Mouse (Mus musculus): ENCODE measurements around the gene Tmem30b. TPM values are rescaled to one million over a fixed set of nuclear protein-coding genes. Genes with fewer than 3 reads are reported as not detected.
A peak's percentile ranks its signal among the peaks of the same experiment; 100 is the strongest.

Tmem30b gene
- 13.6 and 16.1 TPM in 2 replicates for polyA plus RNA-seq (2015; fragmentation: Nextera tagmentation; extraction: Ambion mirVana)

DNA sequence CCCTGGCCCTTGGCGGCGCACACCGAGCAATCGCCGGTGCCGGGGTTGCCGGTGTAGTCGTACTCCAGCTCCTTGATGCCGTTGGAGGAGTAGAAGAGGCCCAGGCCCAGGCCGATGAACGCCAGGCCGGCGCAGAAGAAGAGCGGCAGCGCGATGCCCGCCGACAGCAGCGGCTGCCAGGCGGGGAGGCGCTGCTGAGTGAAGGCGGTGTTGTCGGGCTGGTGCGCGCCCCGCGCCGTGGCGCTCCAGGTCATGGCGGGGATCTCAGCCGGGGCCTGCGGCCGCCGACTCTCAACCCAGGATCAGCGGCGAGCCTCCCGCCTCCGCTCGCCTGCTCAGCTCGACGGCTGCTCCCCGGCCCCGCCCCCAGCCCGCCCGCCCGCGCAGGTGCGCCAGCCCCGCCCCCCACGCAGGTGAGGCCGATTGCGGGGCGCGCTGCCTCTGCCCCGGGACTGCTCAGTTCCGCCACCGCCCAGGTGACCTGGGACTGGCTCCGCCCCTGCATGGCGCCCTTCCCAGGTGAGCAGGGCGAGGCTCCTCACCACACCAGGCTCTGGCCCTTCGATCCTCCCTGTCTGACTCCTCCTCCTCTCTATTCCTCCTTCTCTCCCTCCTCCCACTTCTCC lies at the start of gene Tmem30b:
Gene Tmem30b (minus strand): TSS at position 307 of the 626 bp plus-strand sequence.
- H3K27me3 ChIP-seq, result peaks cover 58% of the 10 kb centered on the region

DNA sequence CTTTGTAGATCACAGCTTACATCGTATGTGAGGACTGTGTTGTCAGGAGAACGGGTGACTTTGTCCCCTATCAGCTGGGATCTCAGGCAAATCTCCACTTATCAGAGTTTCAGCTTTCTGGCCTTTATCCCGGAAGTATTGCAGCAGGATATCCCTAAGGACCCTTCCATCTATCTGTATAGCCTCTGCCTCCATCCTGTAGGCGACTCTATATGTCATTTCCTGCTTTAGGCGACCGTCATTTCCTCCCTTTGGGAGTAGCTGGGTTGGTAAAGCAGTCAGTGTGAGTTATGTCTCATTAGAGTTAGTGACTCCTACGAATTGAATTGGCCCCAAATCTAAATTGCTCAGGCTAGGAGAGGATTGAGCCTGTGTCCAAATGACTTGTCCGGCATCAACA lies 49.0 kb upstream of the Tmem30b start:
- WGBS, result 75% methylated on average over 8 of the region's 8 CpGs
- H3K4me2 ChIP-seq, result no peak overlapping the region

More for the DNA sequence above, at the start of gene Tmem30b:
- 2% methylated on average over 52 of the region's 61 CpGs for WGBS
- H3K4me2 ChIP-seq, result peak within 1 kb of the TSS; percentile 77
- H3K4me3 ChIP-seq, result peak within 1 kb of the TSS; percentile 63
- H3K9me3 ChIP-seq, result no peaks in the 10 kb centered on the region
- H3K4me1 ChIP-seq, result peaks cover 42% of the 10 kb centered on the region
- H3K36me3 ChIP-seq, result no peaks in the 10 kb centered on the region
- peak within 1 kb of the TSS; percentile 71 for H3K27ac ChIP-seq
- peak within 1 kb of the TSS; percentile 80 for H3K9ac ChIP-seq
- ATAC-seq (ENCODE audit: insufficient number of reproducible peaks, insufficient read depth, low FRiP score, low TSS enrichment, low read depth), result peak; percentile 71

DNA sequence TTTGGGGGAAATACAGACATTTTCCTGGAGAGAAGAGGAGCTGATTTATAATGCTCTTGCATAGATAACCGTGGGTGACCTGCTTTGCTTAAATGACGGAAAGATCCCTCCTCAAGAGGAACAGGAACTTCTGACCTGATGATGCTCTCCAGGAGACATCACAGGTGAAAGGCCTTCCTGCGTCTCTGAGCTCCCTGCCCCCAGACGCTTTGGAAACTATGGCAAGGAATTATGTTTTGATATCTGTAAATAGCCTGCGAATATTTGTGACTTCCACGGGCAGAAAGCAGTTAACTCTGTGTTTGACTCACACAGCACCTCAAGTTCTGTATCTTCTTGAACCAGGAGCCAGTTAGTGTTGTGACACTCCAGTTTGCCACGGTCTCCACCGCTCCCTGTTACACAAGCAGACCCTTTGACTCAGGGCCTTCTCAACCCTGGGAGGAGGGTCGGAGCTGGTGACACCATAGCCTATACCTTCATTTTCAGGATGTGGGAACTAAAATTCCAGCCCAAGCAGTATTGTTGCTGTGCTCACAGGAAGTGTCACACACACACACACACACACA lies 48.1 kb upstream of the Tmem30b start:
- no peaks in the 10 kb centered on the region for H3K9me3 ChIP-seq
- H3K4me1 ChIP-seq, result peaks cover 13% of the 10 kb centered on the region
- no peak overlapping the region for H3K4me3 ChIP-seq
- H3K4me2 ChIP-seq, result no peak overlapping the region
- H3K36me3 ChIP-seq, result no peaks in the 10 kb centered on the region
- WGBS, result 90% methylated on average over 9 of the region's 9 CpGs
- no peak overlapping the region for H3K27ac ChIP-seq
- H3K9ac ChIP-seq, result no peak overlapping the region
- no peaks in the 10 kb centered on the region for H3K27me3 ChIP-seq
- no peak for ATAC-seq (ENCODE audit: insufficient number of reproducible peaks, insufficient read depth, low FRiP score, low TSS enrichment, low read depth)

More for the DNA sequence above, 49.0 kb upstream of the Tmem30b start:
- ATAC-seq (ENCODE audit: insufficient number of reproducible peaks, insufficient read depth, low FRiP score, low TSS enrichment, low read depth), result no peak
- Histone ChIP-seq H3K9ac (no peak overlapping the region), H3K27ac (no peak overlapping the region), H3K4me1 (peaks cover 13% of the 10 kb centered on the region), H3K36me3 (no peaks in the 10 kb centered on the region), H3K4me3 (no peak overlapping the region), H3K9me3 (no peaks in the 10 kb centered on the region), H3K27me3 (no peaks in the 10 kb centered on the region)

DNA sequence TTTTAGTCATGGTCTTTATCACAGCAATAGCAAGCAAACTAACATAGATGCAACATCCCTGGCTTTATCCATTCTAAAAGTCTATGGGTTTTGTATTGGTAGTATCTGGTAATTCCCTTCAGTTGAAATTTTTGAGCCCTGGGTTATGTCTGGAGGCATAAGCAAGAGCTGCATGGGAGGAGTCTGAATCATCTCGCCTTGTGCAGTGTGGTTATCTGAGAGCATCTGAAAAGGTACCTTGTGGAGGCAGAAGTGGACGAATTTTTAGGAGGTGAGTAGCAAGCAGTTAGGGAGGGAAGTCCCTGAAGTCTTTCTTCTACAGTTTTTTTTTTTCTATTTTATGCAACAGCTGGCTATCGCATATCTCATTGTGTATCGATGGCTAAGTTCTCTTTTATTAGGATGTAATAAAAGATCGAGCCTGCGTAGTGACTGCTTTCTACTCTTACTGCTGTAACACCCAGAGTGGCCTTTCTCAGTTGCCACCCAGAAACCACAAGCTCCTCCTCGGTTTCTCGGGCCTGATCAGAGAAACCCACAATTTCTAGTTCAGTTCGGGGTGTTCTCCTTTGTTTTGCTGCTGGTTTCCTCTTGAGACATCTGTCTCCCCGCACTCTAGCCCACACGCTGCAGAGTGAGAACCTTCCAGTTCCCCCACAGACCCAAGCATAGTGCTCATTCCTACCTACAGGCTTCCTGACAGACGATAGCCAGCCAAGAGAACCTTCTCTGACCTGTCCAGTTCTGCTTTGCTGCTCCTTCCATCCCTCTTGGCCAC lies 47.0 kb upstream of the Tmem30b start:
- Histone ChIP-seq H3K4me2 (no peak overlapping the region), H3K9me3 (no peaks in the 10 kb centered on the region), H3K4me1 (peaks cover 8% of the 10 kb centered on the region), H3K9ac (no peak overlapping the region), H3K36me3 (no peaks in the 10 kb centered on the region), H3K27ac (no peak overlapping the region), H3K4me3 (no peak overlapping the region), H3K27me3 (no peaks in the 10 kb centered on the region)
- no peak for ATAC-seq (ENCODE audit: insufficient number of reproducible peaks, insufficient read depth, low FRiP score, low TSS enrichment, low read depth)
- 82% methylated on average over 12 of the region's 12 CpGs for WGBS

DNA sequence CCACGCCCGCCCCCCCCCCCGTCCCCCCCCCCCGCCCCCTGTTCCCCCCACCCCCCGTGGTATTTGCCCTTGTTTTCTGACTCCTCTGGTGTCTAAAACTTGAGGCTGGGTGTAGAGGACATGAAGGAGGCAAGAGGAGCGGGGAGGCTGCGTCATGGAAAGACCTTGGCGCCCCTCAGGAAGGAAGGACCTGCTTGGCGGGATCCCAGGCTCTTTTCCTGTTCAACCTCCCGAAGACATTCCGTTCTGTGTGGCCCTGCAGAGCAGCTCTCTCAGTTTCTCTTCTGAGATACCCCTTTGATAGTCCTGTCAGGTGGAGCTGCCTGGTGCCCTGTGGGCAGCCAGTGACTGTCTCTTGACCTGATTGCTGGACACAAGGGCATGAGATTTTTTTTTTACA lies 45.4 kb upstream of the Tmem30b start:
- Histone ChIP-seq H3K4me1 (peaks cover 2% of the 10 kb centered on the region; the same call in 1 of the 2 replicates), H3K4me3 (no peak overlapping the region), H3K4me2 (no peak overlapping the region), H3K36me3 (no peaks in the 10 kb centered on the region), H3K27me3 (peaks cover 5% of the 10 kb centered on the region), H3K9ac (no peak overlapping the region), H3K9me3 (no peaks in the 10 kb centered on the region), H3K27ac (no peak overlapping the region)
- 73% methylated on average over 7 of the region's 11 CpGs for WGBS
- no peak for ATAC-seq (ENCODE audit: insufficient number of reproducible peaks, insufficient read depth, low FRiP score, low TSS enrichment, low read depth)

DNA sequence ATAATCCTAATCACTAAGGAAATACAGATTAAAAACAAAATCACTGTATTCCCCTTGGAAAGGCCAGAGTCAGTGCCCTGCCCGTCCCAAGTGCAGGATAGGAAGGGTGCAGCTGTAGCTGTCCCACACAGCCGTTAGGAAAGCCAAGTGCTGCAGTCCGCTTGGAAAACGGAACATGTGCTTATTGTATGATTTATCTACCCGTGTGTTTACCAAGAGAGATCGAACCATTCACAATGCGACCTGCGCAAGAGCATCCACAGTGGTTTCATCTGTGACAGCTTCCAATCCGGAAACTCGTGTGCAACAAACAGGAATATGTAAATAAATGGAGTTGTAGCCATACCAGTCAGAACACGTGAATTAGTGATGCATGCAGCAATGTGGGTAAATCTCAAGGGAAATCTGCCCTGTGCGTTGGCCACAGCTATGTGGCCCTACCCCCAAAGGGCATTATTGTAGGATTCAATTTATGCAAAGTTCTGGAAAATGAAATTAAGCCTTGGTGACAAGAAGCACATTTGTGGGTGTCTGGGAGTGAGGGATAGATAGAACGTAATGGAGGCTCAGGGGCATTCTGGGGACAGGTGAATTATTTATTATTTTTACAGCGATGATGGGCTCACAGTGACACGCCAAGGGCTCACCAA lies 44.6 kb upstream of the Tmem30b start:
- WGBS, result 86% methylated on average over 15 of the region's 15 CpGs
- ATAC-seq (ENCODE audit: insufficient number of reproducible peaks, insufficient read depth, low FRiP score, low TSS enrichment, low read depth), result no peak
- peaks cover 12% of the 10 kb centered on the region for H3K27me3 ChIP-seq
- H3K27ac ChIP-seq, result no peak overlapping the region
- H3K4me2 ChIP-seq, result no peak overlapping the region
- no peaks in the 10 kb centered on the region for H3K9me3 ChIP-seq
- H3K9ac ChIP-seq, result no peak overlapping the region
- H3K4me1 ChIP-seq, result peaks cover 6% of the 10 kb centered on the region
- H3K4me3 ChIP-seq, result no peak overlapping the region
- H3K36me3 ChIP-seq, result no peaks in the 10 kb centered on the region

DNA sequence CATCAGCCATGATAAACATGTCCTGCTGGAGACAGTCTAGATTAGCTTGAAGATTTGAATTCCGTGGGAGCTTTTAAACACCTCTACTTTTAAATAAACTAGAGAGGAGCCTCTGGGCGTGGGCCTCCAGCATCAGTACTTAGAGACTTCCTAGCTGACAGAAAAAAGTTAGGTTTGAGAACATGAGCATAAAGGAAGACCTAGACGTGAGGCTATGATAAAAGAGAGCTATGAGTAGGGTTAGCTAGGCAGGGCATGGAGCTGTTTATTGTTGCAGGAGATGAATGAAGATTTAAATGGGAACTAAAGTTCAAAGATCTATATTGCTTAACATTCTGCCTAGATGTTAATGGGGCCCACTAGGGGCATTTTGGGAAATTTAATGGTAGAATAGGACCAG lies 41.1 kb upstream of the Tmem30b start:
- Histone ChIP-seq H3K27me3 (peaks cover 20% of the 10 kb centered on the region), H3K27ac (no peak overlapping the region), H3K4me1 (peaks cover 17% of the 10 kb centered on the region), H3K9ac (no peak overlapping the region), H3K9me3 (no peaks in the 10 kb centered on the region), H3K4me3 (no peak overlapping the region), H3K4me2 (peak overlapping the region; percentile 24), H3K36me3 (no peaks in the 10 kb centered on the region)
- 62% methylated on average over 3 of the region's 3 CpGs for WGBS
- ATAC-seq (ENCODE audit: insufficient number of reproducible peaks, insufficient read depth, low FRiP score, low TSS enrichment, low read depth), result no peak

DNA sequence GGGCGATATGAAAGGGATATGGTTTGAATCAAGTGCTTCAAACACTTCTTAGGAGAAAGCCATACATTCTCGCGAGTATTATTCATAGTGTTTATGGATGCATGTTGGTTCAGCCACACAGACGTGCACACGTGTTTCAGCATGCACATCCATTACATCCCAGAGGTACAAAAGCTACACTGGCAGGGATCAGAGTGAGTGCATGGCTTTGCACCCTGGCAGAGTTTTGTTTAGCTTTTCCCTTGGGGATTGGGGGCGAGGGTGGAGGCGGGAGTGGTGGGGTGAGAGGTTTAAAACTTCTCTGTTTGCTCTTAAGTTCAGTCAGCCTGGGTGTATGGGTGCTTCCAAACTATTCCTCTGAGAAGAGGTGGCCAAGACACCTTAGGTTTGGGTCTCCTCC lies 39.7 kb upstream of the Tmem30b start:
- H3K9me3 ChIP-seq, result no peaks in the 10 kb centered on the region
- peak overlapping the region; percentile 79 for H3K4me3 ChIP-seq
- peak overlapping the region; percentile 86 for H3K9ac ChIP-seq
- H3K4me2 ChIP-seq, result peak overlapping the region; percentile 90
- no peak overlapping the region for H3K27ac ChIP-seq
- 4% methylated on average over 7 of the region's 7 CpGs for WGBS
- ATAC-seq (ENCODE audit: insufficient number of reproducible peaks, insufficient read depth, low FRiP score, low TSS enrichment, low read depth), result peak; percentile 8; the same call in 1 of the 2 replicates
- H3K4me1 ChIP-seq, result peaks cover 17% of the 10 kb centered on the region
- H3K27me3 ChIP-seq, result peaks cover 20% of the 10 kb centered on the region
- no peaks in the 10 kb centered on the region for H3K36me3 ChIP-seq

DNA sequence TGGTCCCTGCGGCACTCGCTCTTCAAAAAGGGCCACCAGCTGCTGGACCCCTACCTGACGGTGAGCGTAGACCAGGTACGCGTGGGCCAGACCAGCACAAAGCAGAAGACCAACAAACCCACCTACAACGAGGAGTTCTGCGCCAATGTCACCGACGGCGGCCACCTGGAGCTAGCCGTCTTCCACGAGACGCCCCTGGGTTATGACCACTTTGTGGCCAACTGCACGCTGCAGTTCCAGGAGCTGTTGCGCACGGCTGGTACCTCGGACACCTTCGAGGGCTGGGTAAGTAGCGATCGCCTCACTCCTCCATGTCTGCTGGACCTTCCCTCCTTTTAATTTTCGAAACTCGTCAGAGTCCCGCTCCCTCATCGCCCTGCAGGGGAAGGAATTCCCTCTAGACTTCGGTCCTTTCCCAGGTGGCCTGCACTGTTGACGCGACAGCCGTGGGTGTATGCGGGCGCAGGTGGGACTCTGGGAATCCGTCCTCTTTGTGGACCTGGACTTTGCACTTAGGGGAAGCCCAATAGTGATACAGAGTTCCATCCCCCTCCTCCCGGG lies 39.1 kb upstream of the Tmem30b start:
- ATAC-seq (ENCODE audit: insufficient number of reproducible peaks, insufficient read depth, low FRiP score, low TSS enrichment, low read depth), result 0 out of 2 replicates have a peak, but pooled peaks have one; percentile 23
- H3K4me3 ChIP-seq, result peak overlapping the region; percentile 79
- no peaks in the 10 kb centered on the region for H3K9me3 ChIP-seq
- peak overlapping the region; percentile 90 for H3K4me2 ChIP-seq
- H3K27ac ChIP-seq, result peak overlapping the region; percentile 80
- peaks cover 17% of the 10 kb centered on the region for H3K4me1 ChIP-seq
- under 1% methylated on average over 33 of the region's 33 CpGs for WGBS
- peak overlapping the region; percentile 86 for H3K9ac ChIP-seq
- H3K36me3 ChIP-seq, result no peaks in the 10 kb centered on the region
- H3K27me3 ChIP-seq, result peaks cover 20% of the 10 kb centered on the region

DNA sequence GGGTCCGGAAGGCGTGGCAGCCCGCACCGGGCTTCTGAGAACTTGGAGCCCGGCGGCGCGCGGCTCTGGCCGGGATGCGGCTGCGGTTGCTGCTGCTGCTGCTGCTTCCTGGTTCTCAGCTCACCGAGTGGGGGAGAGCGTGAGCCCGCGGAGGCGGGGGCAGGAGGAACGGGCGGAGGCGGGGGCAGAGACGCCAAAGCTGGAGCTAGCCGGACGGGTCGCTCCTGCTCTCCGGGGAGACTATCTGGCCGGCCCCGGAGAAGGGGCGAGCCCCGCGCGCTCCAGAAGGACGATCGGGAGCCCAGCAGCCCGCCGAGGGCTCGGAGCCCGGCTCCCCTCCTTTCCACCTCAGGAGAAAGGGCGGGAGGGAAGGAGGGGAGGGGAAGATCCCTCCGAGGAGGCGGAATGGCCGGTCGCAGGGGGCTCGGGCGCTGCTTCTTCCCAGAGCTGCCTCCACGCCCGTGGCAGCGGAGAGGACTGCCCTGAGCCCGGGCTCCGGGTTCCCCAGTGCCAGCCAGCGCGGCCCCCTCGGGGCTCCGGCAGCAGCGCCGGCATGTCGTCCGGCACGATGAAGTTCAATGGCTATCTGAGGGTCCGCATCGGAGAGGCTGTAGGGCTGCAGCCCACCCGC lies 38.5 kb upstream of the Tmem30b start, which contains the start of gene Prkch:
Gene Prkch (plus strand): TSS at position 187 of the 631 bp plus-strand sequence.
- no peaks in the 10 kb centered on the region for H3K9me3 ChIP-seq
- ATAC-seq (ENCODE audit: insufficient number of reproducible peaks, insufficient read depth, low FRiP score, low TSS enrichment, low read depth), result peak; percentile 92
- under 1% methylated on average over 61 of the region's 61 CpGs for WGBS

More for the DNA sequence above, 38.5 kb upstream of the Tmem30b start, which contains the start of gene Prkch:
- H3K36me3 ChIP-seq, result no peaks in the 10 kb centered on the region
- peak within 1 kb of the TSS; percentile 86 for H3K9ac ChIP-seq
- peaks cover 17% of the 10 kb centered on the region for H3K4me1 ChIP-seq
- peaks cover 20% of the 10 kb centered on the region for H3K27me3 ChIP-seq
- H3K4me2 ChIP-seq, result peak within 1 kb of the TSS; percentile 90
- peak within 1 kb of the TSS; percentile 80 for H3K27ac ChIP-seq
- peak within 1 kb of the TSS; percentile 79 for H3K4me3 ChIP-seq
